Mouse (Mus musculus) ES-E14 (cell line): Measurements from ENCODE around the gene Mprip. TPM values are rescaled to one million over a fixed set of nuclear protein-coding genes. Genes with fewer than 3 reads are reported as not detected.

Source experiments
- DNase-seq: peaks from one replicate; pipeline ENCODE4 v3.0.0-alpha.2; 2013; ENCODE audit warnings: low read depth, low spot score
- H3K27ac ChIP-seq: 2 replicates; pipeline ENCODE4 v1.5.1; 2012; ENCODE audit warnings: low read depth, mild to moderate bottlenecking, low read length, moderate library complexity, mixed read lengths; ENCODE audit not compliant: poor library complexity, insufficient read depth, severe bottlenecking
- H3K36me3 ChIP-seq: 2 replicates; pipeline ENCODE4 v1.6.1; 2012; ENCODE audit warnings: mild to moderate bottlenecking, low read length, moderate library complexity, mixed read lengths; ENCODE audit not compliant: control insufficient read depth, poor library complexity, insufficient read depth, severe bottlenecking
- H3K4me1 ChIP-seq, 2 experiments: fragments of 150-350 bp in 1 of 2; sonication (generic) in 1 of 2; 2 replicates each; pipeline ENCODE4 v1.6.1; 2012; ENCODE audit warnings: low read length in 2 of 2, mild to moderate bottlenecking in 1 of 2, mixed read lengths in 1 of 2; ENCODE audit not compliant: control insufficient read depth in 2 of 2, insufficient read depth in 2 of 2, poor library complexity in 1 of 2
- H3K4me3 ChIP-seq, 2 experiments: fragments of 150-350 bp in 1 of 2; sonication (generic) in 1 of 2; 2 replicates each; pipeline ENCODE4 v1.5.1; 2012; ENCODE audit warnings: low read length in 2 of 2, low read depth in 1 of 2, mild to moderate bottlenecking in 1 of 2, mixed read lengths in 1 of 2; ENCODE audit not compliant: insufficient read depth in 1 of 2, poor library complexity in 1 of 2, severe bottlenecking in 1 of 2
- H3K9ac ChIP-seq: 2 replicates; pipeline ENCODE4 v1.6.1; 2012; ENCODE audit warnings: low read depth, mild to moderate bottlenecking, low read length, mixed read lengths; ENCODE audit not compliant: poor library complexity, insufficient read depth, severe bottlenecking
- H3K9me3 ChIP-seq: fragments of 150-350 bp; sonication (generic); 2 replicates; pipeline ENCODE4 v1.6.1; 2012; ENCODE audit warnings: low read depth, mild to moderate bottlenecking, low read length; ENCODE audit not compliant: control insufficient read depth, insufficient read depth
- CHD2 ChIP-seq: IDR thresholded peaks from 2 replicates; pipeline ENCODE4 v1.6.1; 2014; ENCODE audit warnings: mild to moderate bottlenecking, low read depth, low read length, inconsistent platforms
- HCFC1 ChIP-seq: IDR thresholded peaks from 2 replicates; pipeline ENCODE4 v1.6.1; 2012; ENCODE audit warnings: low read length, inconsistent platforms, borderline replicate concordance; ENCODE audit not compliant: insufficient read depth
- MAFK ChIP-seq: IDR thresholded peaks from 2 replicates; pipeline ENCODE4 v1.6.1; 2014; ENCODE audit warnings: mild to moderate bottlenecking, low read depth, low read length, inconsistent platforms; ENCODE audit not compliant: insufficient read depth
- ZC3H11A ChIP-seq: IDR thresholded peaks from 2 replicates; pipeline ENCODE4 v1.6.1; 2012; ENCODE audit warnings: low read depth, mild to moderate bottlenecking, inconsistent platforms, low read length, borderline replicate concordance
- ZNF384 ChIP-seq: IDR thresholded peaks from 2 replicates; pipeline ENCODE4 v1.6.1; 2012; ENCODE audit warnings: low read depth, low read length, inconsistent platforms
- in situ Hi-C, 2 experiments: fragments of 600-800 bp; cut with MboI; formaldehyde crosslinking; loops; one replicate each; pipeline ENCODE4 v1.15.1; 2025; ENCODE audit warnings: low sequenced_read_pairs in 2 of 2, inconsistent platforms in 1 of 2; ENCODE audit not compliant: unreplicated experiment in 2 of 2
- total RNA-seq: library from RNA; depleted of rRNA; stranded (reverse); fragments of 300-350 nt; gene quantifications from 2 replicates; pipeline ENCODE4 v1.2.3, GENCODE M21; 2012

Gene Mprip
- total RNA-seq, 1 experiment = 138 TPM

DNA sequence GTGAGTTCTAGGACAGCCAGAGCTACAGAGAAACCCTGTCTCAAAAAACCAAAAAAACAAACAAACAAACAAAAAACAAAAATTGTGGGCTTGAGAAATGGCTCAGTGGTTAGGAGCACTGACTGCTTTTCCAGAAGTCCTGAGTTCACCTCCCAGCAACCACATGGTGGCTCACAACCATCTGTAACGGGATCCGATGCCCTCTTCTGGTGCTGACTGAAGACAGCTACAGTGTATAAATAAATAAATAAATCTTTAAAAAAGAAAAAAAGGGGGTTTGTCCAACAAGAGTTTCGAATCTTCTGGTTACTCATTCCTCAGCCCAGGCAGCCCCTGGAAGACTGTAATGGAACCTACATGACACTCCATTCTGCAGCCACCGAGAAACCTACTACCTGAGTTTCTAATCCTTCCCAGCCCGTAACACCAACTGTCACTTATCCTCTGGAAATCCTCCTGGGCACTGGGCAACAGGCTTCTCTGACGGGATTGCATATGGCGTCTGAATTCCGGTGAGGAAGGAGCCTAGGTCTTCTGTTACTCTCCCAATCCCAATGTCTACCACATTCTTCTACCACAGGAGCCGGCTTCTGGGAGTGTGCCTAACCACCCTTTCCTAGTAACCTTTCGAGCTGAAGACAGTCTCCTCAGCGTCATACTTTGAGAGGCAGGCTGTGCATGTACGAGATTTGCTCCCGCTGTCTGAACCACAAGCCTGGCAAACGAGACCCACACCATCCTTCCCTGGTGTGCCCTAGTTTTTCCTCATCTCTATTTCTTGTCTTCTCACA lies 147.3 kb downstream of the Mprip start:
- in situ Hi-C loops = no loop called here
- no peak for DNase-seq
- no peak overlapping the region for H3K9ac ChIP-seq
- no peak overlapping the region for H3K27ac ChIP-seq
- H3K9me3 ChIP-seq = no peaks in the 10 kb centered on the region
- H3K4me3 ChIP-seq = peak overlapping the region; percentile 64 to 82
- TF ChIP-seq HCFC1 = no peak
- no peak for TF ChIP-seq ZC3H11A
- H3K36me3 ChIP-seq = peaks cover 35% of the 10 kb centered on the region
- H3K4me1 ChIP-seq = peaks cover 8 to 20% of the 10 kb centered on the region in 2 experiments; a peak in 2 of 4 replicates

DNA sequence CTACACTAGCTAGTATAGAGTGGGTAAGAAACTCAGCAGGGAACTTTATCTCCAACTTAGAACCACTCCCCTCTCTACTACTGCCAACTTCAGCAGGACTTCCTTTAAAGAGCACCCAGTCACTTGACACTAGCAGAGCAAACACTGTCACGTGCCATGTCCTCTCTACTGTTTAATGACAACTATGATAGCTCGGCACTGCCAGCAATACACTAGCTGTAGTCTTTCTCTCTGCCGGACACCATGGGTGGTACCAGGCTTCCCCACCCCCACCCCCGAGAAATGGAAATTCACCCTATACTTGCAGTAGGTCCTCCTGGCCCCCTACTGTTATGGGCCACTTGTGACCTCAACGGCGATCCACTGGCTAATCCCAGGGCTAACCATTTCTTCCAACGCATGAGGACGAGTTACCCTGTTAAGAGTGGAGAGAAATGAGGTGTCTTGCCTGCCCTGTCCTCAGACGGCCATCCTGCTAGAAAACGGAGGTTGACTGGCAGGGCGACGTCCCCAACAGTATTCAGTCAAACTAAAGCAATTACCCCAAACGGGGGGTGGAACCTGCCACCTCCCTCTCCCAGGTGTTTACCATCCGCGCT lies 148.1 kb downstream of the Mprip start:
- in situ Hi-C loops = no loop called here
- H3K36me3 ChIP-seq = peaks cover 30% of the 10 kb centered on the region
- no peak for DNase-seq

DNA sequence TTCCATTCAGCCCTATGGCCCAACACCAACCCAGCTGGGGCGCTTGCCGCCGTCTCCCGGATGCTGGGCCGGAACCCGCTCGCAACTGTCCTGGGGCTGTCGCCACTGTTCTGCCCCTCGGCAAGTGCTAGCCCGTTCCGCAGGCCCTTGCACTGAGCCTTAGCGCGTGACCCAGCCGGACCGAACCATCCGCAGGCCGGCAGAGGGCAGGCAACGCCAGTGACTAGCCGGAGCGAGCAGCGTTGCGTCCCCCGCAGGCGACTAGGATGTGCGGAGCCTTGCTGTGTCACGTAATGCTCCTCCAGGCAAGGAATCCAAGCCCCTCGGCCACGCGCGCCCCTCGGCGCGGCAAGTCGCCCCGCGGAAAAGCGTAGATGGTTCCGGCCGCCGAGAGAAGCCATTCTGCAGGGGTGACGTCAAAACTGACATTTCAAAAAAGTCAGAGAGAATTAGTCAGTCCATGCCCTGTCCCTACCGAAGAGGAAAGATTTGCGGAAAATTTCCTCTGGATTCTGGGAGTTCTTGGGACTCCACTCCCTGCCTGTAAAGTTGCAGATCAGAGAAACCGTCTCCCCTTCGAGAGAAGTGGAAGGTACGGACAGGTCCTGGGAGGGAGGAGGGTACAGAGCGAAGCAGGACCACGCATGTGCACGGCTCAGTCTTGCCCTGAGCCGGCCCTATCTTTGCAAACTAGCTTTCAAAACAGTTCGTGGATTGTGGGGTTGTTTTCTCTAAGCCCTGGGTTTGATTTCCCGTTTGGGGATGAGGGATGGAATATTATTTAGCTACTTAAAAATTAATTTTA lies 148.8 kb downstream of the Mprip start, which contains the start of gene Flcn:
Gene Flcn (minus strand): TSS at position 347 of the 805 bp plus-strand sequence.
- Histone ChIP-seq H3K4me3 (peak within 1 kb of the TSS; percentile 64 to 82), H3K9me3 (no peaks in the 10 kb centered on the region), H3K27ac (peak within 1 kb of the TSS; percentile 92), H3K4me1 (peaks cover 8 to 26% of the 10 kb centered on the region in 2 experiments; a peak in 3 of 4 replicates), H3K36me3 (peaks cover 23% of the 10 kb centered on the region; the same call in 1 of the 2 replicates), H3K9ac (peak within 1 kb of the TSS; percentile 98)
- peak; percentile 80 for DNase-seq
- in situ Hi-C loops = no loop called here
- no peak for TF ChIP-seq ZNF384
- TF ChIP-seq ZC3H11A = no peak
- no peak for TF ChIP-seq MAFK
- peak; percentile 69; the same call in 1 of the 2 replicates for TF ChIP-seq HCFC1

More for the DNA sequence above, 148.1 kb downstream of the Mprip start:
- H3K4me3 ChIP-seq = peak overlapping the region; percentile 64 to 82
- peak overlapping the region; percentile 92; the same call in 1 of the 2 replicates for H3K27ac ChIP-seq
- TF ChIP-seq ZC3H11A (no peak), HCFC1 (no peak), ZNF384 (no peak), CHD2 (no peak), MAFK (no peak)
- H3K9me3 ChIP-seq = no peaks in the 10 kb centered on the region
- peaks cover 8 to 21% of the 10 kb centered on the region in 2 experiments; a peak in 3 of 4 replicates for H3K4me1 ChIP-seq
- H3K9ac ChIP-seq = peak overlapping the region; percentile 98

DNA sequence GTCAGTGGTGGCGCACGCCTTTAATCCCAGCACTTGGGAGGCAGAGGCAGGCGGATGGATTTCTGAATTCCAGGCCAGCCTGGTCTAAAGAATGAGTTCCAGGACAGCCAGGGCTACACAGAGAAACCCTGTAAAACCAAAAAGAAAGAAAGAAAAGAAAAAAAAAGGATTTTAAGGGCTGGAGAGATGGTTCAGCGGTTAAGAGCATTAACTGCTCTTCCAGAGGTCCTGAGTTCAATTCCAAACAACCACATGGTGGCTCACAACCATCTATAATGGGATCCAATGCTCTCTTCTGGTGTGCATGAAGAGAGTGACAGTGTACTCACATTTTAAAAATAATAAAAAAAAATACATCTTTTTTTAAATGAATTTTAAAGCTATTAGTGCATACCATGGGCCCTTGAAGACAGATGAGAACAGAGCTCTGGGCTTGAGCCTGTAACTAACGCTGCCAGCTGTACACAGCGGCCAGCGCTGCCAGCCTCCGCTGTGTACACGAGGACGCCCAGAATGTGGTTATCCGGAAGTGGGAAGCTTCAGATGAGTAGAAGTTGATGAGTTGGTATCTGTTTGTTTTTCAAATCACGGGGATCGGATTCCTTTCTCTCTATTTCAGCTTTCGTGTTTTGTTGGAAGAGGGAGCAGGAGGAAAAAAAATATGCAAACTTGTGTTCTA lies 149.5 kb downstream of the Mprip start:
- Histone ChIP-seq H3K27ac (peak overlapping the region; percentile 92; the same call in 1 of the 2 replicates), H3K9ac (peak overlapping the region; percentile 98), H3K36me3 (peaks cover 21% of the 10 kb centered on the region; the same call in 1 of the 2 replicates), H3K9me3 (no peaks in the 10 kb centered on the region), H3K4me1 (peaks cover 8 to 27% of the 10 kb centered on the region in 2 experiments; a peak in 3 of 4 replicates), H3K4me3 (peak overlapping the region; percentile 64 to 82)
- in situ Hi-C loops = no loop called here
- no peak for TF ChIP-seq MAFK
- no peak for TF ChIP-seq ZNF384
- TF ChIP-seq CHD2 = no peak
- no peak for TF ChIP-seq HCFC1
- TF ChIP-seq ZC3H11A = no peak
- DNase-seq = no peak
